Mouse (Mus musculus) CH12F3 (cell line): ENCODE data around the gene Vil1.

ENCODE experiments used
- in situ Hi-C: fragments of 300-500 bp; cut with MboI; formaldehyde crosslinking; loops from 2 replicates; pipeline ENCODE4 v1.14.3; 2020; ENCODE audit warnings: low sequenced_read_pairs

Vil1 gene

GRCm38 (mm10) chr1:74404206-74404605, 5.0 kb upstream of the Vil1 start:
- in situ Hi-C loops = no loop called here

- in situ Hi-C loops = no loop called here
Observed at GRCm38 (mm10) chr1:74411753-74412325, 2.7 kb downstream of the Vil1 start.

GRCm38 (mm10) chr1:74412711-74413110, 3.5 kb downstream of the Vil1 start:
- in situ Hi-C loops = no loop called here

GRCm38 (mm10) chr1:74415143-74415542, 6.0 kb downstream of the Vil1 start:
- in situ Hi-C loops = no loop called here

- in situ Hi-C loops = no loop called here
Observed at GRCm38 (mm10) chr1:74418747-74419439, 9.7 kb downstream of the Vil1 start.

DNA sequence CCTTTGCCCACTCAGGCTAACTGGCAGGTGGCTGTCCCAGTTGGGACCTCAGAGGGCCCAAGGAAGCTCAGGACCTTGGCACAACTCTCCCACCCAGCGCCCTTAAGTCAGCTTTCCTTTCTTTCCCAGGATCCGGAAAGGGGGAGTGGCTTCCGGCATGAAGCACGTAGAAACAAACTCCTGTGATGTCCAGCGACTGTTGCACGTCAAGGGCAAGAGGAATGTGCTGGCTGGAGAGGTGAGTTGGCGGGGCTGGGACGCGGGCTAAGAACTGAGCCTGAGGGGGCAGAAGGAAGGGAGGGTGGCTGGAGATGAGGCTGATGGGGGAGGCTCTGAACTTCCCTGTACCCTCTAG, 10.2 kb downstream of the Vil1 start:
- in situ Hi-C loops = no loop called here

- in situ Hi-C loops = no loop called here
Observed at GRCm38 (mm10) chr1:74423147-74423546, 14.0 kb downstream of the Vil1 start.

- in situ Hi-C loops = no loop called here
Observed at GRCm38 (mm10) chr1:74425845-74426244, 16.7 kb downstream of the Vil1 start.

- in situ Hi-C loops = no loop called here
Observed at GRCm38 (mm10) chr1:74433220-74433619, 24.0 kb downstream of the Vil1 start.

GRCm38 (mm10) chr1:74434596-74434995, 25.4 kb downstream of the Vil1 start:
- in situ Hi-C loops = no loop called here

GRCm38 (mm10) chr1:74435563-74435962, 26.4 kb downstream of the Vil1 start:
- in situ Hi-C loops = no loop called here

GRCm38 (mm10) chr1:74437702-74438427, 28.7 kb downstream of the Vil1 start:
- in situ Hi-C loops = no loop called here

DNA sequence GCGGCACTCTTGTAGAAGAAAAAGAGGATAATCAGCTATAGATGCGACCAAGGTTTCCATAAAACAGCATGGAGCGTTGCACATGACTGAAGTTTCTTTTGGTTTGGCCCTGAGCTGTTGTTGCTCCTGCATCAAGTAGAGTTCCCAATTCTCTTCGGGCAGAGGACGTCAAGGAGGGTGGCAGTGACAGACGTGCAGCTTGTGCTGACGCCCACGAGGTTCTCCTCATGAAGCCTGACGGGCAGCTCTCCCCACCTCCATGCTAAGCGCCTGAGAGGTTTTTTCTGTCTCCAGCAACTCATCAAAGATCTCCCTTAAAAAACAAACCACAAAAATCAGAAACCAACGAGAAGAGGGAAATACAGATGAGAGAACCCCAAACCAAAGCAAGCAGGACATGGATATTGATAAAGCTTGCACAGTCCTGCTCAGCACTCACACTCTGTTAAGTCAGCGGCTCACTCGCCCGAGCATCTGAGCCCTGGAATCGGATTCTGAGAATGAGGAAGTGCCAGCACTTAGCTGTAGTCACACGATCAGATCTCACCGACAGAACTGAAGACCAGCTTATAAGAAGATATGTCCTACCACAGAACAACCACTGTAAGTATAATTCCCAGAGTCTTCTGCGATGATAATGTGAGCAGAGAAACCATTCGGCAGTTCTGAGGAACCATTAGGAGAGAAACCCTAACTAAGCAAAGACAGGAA, 30.1 kb downstream of the Vil1 start:
- in situ Hi-C loops = no loop called here

- in situ Hi-C loops = no loop called here
Observed at GRCm38 (mm10) chr1:74444538-74444937, 35.4 kb downstream of the Vil1 start.

- in situ Hi-C loops = no loop called here
Observed at GRCm38 (mm10) chr1:74452611-74453045, 43.5 kb downstream of the Vil1 start.

DNA sequence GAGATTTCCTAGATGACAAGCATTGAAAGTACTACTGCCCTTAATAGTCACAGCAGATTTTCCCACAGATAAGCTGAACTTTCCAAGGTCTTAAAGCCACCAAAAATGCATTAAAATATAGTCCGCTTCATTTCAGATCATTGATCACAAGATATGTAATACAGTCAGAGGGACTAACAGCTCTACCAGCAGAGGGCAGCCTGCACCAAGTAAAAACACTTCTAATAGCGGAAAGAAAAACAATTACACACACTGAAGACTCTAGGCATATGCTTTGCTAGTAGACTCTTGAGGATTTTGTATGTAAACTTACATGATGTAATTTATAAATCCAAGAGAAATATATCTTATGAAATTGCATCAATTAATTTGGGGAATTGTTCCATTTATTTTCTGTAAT, 51.1 kb downstream of the Vil1 start:
- in situ Hi-C loops = no loop called here
